Mouse (Mus musculus): ENCODE results near the gene Rps4x. TPM values are rescaled to one million over a fixed set of nuclear protein-coding genes. Genes with fewer than 3 reads are reported as not detected.
A peak's percentile ranks its signal among the peaks of the same experiment; 100 is the strongest.
"Not testable (repeated sequence)": the region's sequence is repeated elsewhere in the genome, so short reads cannot be mapped to it uniquely, and the experiment has no call there.

The Rps4x gene
- polyA plus RNA-seq (2016; fragmentation: Nextera tagmentation; extraction: Ambion mirVana), result 627 and 649 TPM in 2 replicates

DNA sequence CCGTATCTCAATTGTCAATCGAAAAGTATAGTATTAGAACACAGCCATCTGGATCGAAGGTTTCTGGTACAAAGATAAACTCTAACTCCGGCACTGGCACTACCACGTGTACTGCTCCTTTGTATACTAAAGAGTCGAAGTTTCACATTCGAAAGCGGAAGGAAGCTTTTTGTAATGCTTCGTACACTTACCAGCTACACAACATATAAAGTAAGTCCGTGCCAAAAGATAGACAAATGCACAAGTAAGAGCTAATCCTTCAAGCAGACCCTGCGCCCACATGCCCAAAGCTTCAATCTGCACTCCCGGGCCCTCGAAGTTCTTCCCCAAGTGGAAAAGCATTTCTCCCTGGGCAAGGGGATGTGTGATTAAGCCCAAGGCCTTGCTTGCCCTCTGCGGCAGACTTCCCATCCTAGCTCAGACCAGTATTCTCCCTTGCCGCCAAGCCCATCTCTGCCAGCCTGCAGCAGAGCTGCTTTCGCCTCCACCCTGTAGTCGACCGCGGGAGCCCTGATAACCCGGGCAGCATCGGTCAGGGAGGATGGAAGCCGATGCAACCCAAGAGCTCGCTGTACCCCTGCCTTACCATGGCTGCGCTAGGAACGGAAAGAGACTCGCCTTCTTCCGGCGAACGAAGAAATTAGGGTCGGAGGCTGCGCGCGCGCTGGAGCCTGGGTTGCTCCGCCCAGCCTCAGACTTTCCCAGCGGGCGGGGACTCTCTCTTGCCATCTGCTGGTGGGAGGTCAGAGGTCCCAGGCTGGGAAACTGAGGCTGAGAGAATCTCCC, at the start of gene Rps4x:
Rps4x (minus strand) TSS at position 683 of the 786 bp plus-strand sequence.
- Histone ChIP-seq H3K9ac (peak within 1 kb of the TSS; percentile 74), H3K4me3 (peak within 1 kb of the TSS; percentile 66), H3K9me3 (replicated peaks) (no peaks in the 10 kb centered on the region), H3K4me2 (peak within 1 kb of the TSS; percentile 68), H3K27ac (peak within 1 kb of the TSS; percentile 80), H3K36me3 (peaks cover 41% of the 10 kb centered on the region), H3K27me3 (replicated peaks) (peaks cover 15% of the 10 kb centered on the region; the same call in 1 of the 2 replicates), H3K4me1 (0 out of 2 replicates have a peak, but pooled peaks cover 13% of the 10 kb centered on the region)
- WGBS (ENCODE audit: insufficient replicate concordance), result 13% methylated on average over 37 of the region's 37 CpGs
- peak; percentile 85 for ATAC-seq

- H3K27me3 ChIP-seq (replicated peaks), result no peaks in the 10 kb centered on the region
- 3% methylated on average over 1 of the region's 1 CpGs for WGBS (ENCODE audit: insufficient replicate concordance)
- H3K36me3 ChIP-seq, result no peaks in the 10 kb centered on the region
- no peak overlapping the region for H3K27ac ChIP-seq
- no peak overlapping the region for H3K9ac ChIP-seq
- H3K4me2 ChIP-seq, result no peak overlapping the region
- no peak for ATAC-seq
- H3K9me3 ChIP-seq (replicated peaks), result no peaks in the 10 kb centered on the region
- no peaks in the 10 kb centered on the region for H3K4me1 ChIP-seq
- H3K4me3 ChIP-seq, result no peak overlapping the region
Measured at GRCm38 (mm10) chrX:102219126-102219525, 29.9 kb upstream of the Rps4x start.

- WGBS (ENCODE audit: insufficient replicate concordance), result 23% methylated on average over 9 of the region's 9 CpGs
- H3K4me1 ChIP-seq; H3K4me3 ChIP-seq; H3K27ac ChIP-seq; H3K4me2 ChIP-seq; H3K9ac ChIP-seq; ATAC-seq; H3K27me3 ChIP-seq (replicated peaks); H3K9me3 ChIP-seq (replicated peaks); H3K36me3 ChIP-seq: not testable (repeated sequence)
Measured at GRCm38 (mm10) chrX:102215356-102215755, 26.2 kb upstream of the Rps4x start.

DNA sequence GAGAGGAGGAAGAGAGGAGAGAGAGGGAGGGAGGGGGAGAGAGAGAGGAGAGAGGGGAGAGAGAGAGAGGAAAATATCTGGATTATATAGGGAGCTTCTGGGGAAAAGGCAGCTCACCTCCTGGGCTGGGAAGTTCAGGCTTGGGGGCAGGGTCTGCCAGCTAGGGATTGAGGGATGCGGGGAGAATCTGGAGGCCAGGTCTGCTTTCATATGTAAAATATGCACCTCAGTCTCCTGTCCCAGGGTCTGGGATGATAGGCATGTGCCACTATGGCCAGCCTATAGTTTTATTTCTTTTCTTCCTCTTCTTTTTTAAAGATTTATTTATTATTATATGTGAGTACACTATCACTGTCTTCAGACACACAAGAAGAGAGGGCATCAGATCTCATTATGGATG, 1.6 kb upstream of the Rps4x start:
- Histone ChIP-seq H3K9me3 (replicated peaks) (no peaks in the 10 kb centered on the region), H3K4me2 (no peak overlapping the region), H3K27me3 (replicated peaks) (peaks cover 19% of the 10 kb centered on the region; the same call in 1 of the 2 replicates), H3K4me3 (no peak overlapping the region), H3K36me3 (peaks cover 22% of the 10 kb centered on the region), H3K9ac (no peak overlapping the region), H3K4me1 (0 out of 2 replicates have a peak, but pooled peaks cover 12% of the 10 kb centered on the region), H3K27ac (no peak overlapping the region)
- no peak for ATAC-seq
- 38% methylated on average over 1 of the region's 1 CpGs for WGBS (ENCODE audit: insufficient replicate concordance)

GRCm38 (mm10) chrX:102189581-102189980, 387 bp upstream of the Rps4x start:
- 0 out of 2 replicates have a peak overlapping the region, but pooled peaks have one; percentile 14 for H3K27ac ChIP-seq
- WGBS (ENCODE audit: insufficient replicate concordance), result 35% methylated on average over 5 of the region's 5 CpGs
- peak overlapping the region; percentile 66 for H3K4me3 ChIP-seq
- peaks cover 19% of the 10 kb centered on the region; the same call in 1 of the 2 replicates for H3K27me3 ChIP-seq (replicated peaks)
- no peak; the same call in 1 of the 2 replicates for ATAC-seq
- H3K9ac ChIP-seq, result peak overlapping the region; percentile 5; the same call in 1 of the 2 replicates
- no peaks in the 10 kb centered on the region for H3K9me3 ChIP-seq (replicated peaks)
- 0 out of 2 replicates have a peak, but pooled peaks cover 13% of the 10 kb centered on the region for H3K4me1 ChIP-seq
- H3K36me3 ChIP-seq, result peaks cover 34% of the 10 kb centered on the region
- peak overlapping the region; percentile 68 for H3K4me2 ChIP-seq

- H3K36me3 ChIP-seq, result peaks cover 56% of the 10 kb centered on the region
- 27% methylated on average over 11 of the region's 11 CpGs for WGBS (ENCODE audit: insufficient replicate concordance)
- 0 out of 2 replicates have a peak, but pooled peaks cover 13% of the 10 kb centered on the region for H3K4me1 ChIP-seq
- no peak for ATAC-seq
- peak overlapping the region; percentile 66 for H3K4me3 ChIP-seq
- H3K9ac ChIP-seq, result peak overlapping the region; percentile 74
- 0 out of 2 replicates have a peak, but pooled peaks cover 8% of the 10 kb centered on the region for H3K27me3 ChIP-seq (replicated peaks)
- no peaks in the 10 kb centered on the region for H3K9me3 ChIP-seq (replicated peaks)
- H3K27ac ChIP-seq, result peak overlapping the region; percentile 80
- H3K4me2 ChIP-seq, result peak overlapping the region; percentile 68
Measured at GRCm38 (mm10) chrX:102187023-102187699, 2.0 kb downstream of the Rps4x start.

DNA sequence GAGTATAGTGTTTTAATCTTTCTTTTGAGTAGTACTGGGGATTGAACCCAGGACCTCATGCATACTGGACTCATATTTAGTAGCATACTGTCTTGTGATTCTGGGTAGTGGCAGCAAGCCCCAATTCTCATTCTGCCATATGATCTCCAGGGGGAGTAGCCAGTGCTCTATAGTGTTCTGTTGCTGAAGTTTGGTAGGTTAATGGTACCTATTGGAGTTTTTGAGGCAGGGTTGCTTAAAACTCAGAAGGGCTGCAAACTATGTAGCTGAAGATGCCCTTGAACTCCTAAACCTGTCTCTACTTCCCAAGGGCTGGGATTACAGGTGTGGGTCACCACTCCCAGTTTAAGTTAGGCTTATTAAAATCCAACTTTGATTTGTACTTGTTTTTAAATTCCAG, 6.6 kb downstream of the Rps4x start:
- H3K4me3 ChIP-seq, result no peak overlapping the region
- H3K27ac ChIP-seq, result no peak overlapping the region
- H3K36me3 ChIP-seq, result peaks cover 51% of the 10 kb centered on the region
- no peak overlapping the region for H3K4me2 ChIP-seq
- H3K27me3 ChIP-seq (replicated peaks), result peaks cover 6% of the 10 kb centered on the region; the same call in 1 of the 2 replicates
- no peak overlapping the region for H3K9ac ChIP-seq
- ATAC-seq, result no peak
- H3K4me1 ChIP-seq, result peaks cover 8% of the 10 kb centered on the region; the same call in 1 of the 2 replicates
- no peaks in the 10 kb centered on the region for H3K9me3 ChIP-seq (replicated peaks)

DNA sequence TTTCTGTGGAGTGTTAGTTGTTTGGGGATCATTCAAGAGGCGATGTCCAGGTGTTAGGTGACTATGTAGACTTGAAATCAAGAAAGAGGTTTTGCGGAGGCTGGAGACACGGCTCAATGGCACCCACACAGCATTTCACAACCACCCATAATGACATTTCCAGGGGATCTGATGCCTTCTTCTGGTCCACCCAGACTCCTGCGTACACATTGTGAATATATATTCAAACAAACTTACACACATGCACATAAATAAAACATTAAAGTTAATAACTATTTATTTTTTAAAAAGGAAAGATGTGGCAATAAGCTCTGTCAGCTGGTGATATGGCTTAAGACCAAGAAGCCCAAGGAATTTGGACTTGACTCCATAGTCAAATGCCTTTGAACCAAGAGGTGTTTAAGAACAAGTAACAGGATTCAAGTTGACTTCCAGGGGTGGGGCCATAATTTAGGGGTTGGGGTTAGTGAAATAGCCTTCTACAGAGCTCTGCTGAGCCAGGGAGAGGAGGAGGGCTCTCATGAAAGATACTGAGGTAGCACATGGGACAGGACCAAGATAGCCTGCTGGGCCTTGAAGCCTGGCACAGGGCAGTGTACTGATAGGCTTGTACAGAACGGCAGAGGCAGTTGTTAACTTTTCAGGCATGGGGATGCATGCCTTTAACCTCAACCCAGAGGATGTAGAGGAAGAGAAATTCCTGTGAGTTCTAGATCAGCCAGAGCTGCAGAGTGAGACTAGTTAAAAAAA, 13.5 kb downstream of the Rps4x start:
- Histone ChIP-seq H3K27me3 (replicated peaks) (peaks cover 6% of the 10 kb centered on the region; the same call in 1 of the 2 replicates), H3K4me1 (peaks cover 8% of the 10 kb centered on the region), H3K36me3 (no peaks in the 10 kb centered on the region), H3K4me2 (no peak overlapping the region), H3K9ac (no peak overlapping the region), H3K4me3 (no peak overlapping the region), H3K9me3 (replicated peaks) (no peaks in the 10 kb centered on the region), H3K27ac (no peak overlapping the region)
- whole genome bisulfite sequencing (ENCODE audit: insufficient replicate concordance), result 78% methylated on average over 5 of the region's 5 CpGs
- peak; percentile 57; the same call in 1 of the 2 replicates for ATAC-seq

DNA sequence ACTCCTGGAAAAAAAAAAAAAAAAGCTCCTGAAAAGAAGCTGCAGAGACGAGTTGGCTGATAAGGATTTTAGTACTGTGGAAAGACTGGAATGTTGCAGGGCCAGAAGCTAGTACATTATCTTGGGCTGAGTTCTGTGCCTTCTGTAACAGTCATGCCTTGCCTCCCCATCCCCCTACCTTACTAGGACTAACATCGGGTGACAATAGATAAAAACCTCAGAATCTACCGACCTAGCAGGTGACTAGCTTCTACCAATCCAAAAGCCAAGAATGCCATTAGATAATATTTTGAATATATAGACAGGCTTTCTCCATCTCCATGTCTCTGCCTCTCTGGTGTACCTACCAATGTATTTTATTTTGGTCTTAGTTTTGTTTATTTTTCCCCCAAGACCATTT, 18.3 kb downstream of the Rps4x start:
- WGBS (ENCODE audit: insufficient replicate concordance), result 22% methylated on average over 3 of the region's 3 CpGs
- Histone ChIP-seq H3K9ac (no peak overlapping the region), H3K4me3 (no peak overlapping the region), H3K27me3 (replicated peaks) (peaks cover 14% of the 10 kb centered on the region; the same call in 1 of the 2 replicates), H3K9me3 (replicated peaks) (no peaks in the 10 kb centered on the region), H3K36me3 (no peaks in the 10 kb centered on the region), H3K27ac (0 out of 2 replicates have a peak overlapping the region, but pooled peaks have one; percentile 25), H3K4me2 (no peak overlapping the region), H3K4me1 (peaks cover 9% of the 10 kb centered on the region)
- peak; percentile 90 for ATAC-seq

GRCm38 (mm10) chrX:102170135-102170534, 19.1 kb downstream of the Rps4x start:
- Histone ChIP-seq H3K9ac (no peak overlapping the region), H3K27ac (0 out of 2 replicates have a peak overlapping the region, but pooled peaks have one; percentile 25), H3K4me2 (no peak overlapping the region), H3K27me3 (replicated peaks) (peaks cover 14% of the 10 kb centered on the region; the same call in 1 of the 2 replicates), H3K4me1 (peaks cover 9% of the 10 kb centered on the region), H3K36me3 (no peaks in the 10 kb centered on the region), H3K4me3 (no peak overlapping the region), H3K9me3 (replicated peaks) (no peaks in the 10 kb centered on the region)
- ATAC-seq, result no peak
- WGBS (ENCODE audit: insufficient replicate concordance), result 49% methylated on average over 3 of the region's 3 CpGs

GRCm38 (mm10) chrX:102169724-102170123, 19.5 kb downstream of the Rps4x start:
- 81% methylated on average over 1 of the region's 1 CpGs for WGBS (ENCODE audit: insufficient replicate concordance)
- H3K4me3 ChIP-seq, result no peak overlapping the region

More at GRCm38 (mm10) chrX:102169724-102170123, 19.5 kb downstream of the Rps4x start:
- H3K9me3 ChIP-seq (replicated peaks), result no peaks in the 10 kb centered on the region
- no peak for ATAC-seq
- no peak overlapping the region for H3K4me2 ChIP-seq
- H3K27me3 ChIP-seq (replicated peaks), result peaks cover 14% of the 10 kb centered on the region; the same call in 1 of the 2 replicates
- peaks cover 9% of the 10 kb centered on the region for H3K4me1 ChIP-seq
- no peak overlapping the region for H3K27ac ChIP-seq
- H3K9ac ChIP-seq, result no peak overlapping the region
- H3K36me3 ChIP-seq, result no peaks in the 10 kb centered on the region

All from liver, embryonic 12.5 days (tissue).